Mouse (Mus musculus) adrenal gland, adult 10 weeks (tissue): ENCODE data around the gene Kel. TPM values are rescaled to one million over a fixed set of nuclear protein-coding genes. Genes with fewer than 3 reads are reported as not detected.

Experiments used
- polyA plus RNA-seq: library from polyadenylated mRNA; stranded (reverse); fragments of 350-450 nt; fragmentation: Illumina TruSeq; extraction: RNeasy Lipid Tissue Mini Kit (QIAGEN cat#74804); gene quantifications from one replicate; pipeline ENCODE4 v1.2.3, GENCODE M21; 2014; ENCODE audit warnings: low read depth, low replicate concordance

The Kel gene
- polyA plus RNA-seq: not detected

DNA sequence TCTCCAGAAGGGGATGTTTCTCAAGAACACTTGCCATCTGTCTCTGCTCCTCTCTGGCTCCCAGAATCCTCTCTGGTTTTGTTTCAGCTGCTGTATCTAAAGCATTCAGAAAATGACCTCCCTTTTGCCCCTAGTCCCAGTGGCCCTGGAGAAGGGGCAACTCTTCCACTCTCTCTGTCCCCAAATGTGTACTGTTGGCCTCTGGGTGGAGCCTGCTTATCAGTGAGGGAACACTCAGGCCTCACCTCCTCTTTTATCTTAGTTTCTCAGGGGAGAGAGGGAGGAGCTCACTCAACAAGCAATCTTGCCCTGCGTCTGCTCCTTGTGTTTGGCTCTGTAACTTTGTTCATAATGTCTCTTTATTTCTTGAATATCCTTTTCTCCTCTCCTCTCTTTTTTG is at the start of gene Kel:
TSS of gene Kel (minus strand) at position 217 of the 400 bp plus-strand sequence.

DNA sequence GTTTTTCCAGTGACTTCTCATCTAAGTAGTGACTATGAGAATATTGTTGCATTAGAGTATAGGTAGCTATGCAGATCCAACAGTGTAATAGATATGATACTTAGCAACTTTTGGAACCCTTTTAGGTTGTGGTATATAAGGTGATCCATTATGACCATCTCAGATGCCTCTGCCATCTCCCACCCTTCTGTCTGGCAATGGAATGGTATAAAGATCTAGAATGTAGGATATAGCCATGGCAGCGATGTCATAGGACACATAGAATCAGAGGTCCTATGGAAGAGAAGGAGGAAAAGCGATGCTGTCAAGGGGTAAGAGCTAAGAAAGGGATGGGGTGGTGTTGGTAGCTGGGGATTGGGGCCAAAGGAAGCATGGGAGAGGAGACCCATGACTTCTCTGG is 20.0 kb downstream of the Kel start, which contains the start of gene Llcfc1:
TSS of gene Llcfc1 (plus strand) at position 301 of the 400 bp plus-strand sequence.

DNA sequence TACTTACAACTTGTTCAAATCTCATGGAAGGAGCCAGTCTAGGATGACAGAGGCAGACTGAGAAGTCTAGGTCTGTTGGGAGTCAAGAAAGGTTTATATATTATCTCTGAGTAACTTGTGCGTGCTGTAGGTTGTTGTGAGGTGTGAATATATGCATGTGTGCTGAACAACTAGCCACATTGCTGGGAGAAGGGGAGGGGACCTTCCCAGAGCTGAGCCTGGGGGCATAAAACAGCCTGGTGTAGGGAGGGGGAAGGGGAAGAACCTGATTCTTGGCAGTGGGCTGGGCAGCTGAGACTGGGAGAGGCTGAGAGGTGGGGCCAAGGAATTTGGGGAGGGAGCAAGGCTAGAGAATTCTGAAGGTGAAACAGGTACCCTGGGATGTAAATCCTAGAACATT is 23.5 kb downstream of the Kel start, which contains the start of gene Trpv5:
TSS of gene Trpv5 (minus strand) at position 101 of the 400 bp plus-strand sequence.

Other genes starting within 250 kb of the Kel start
- gene Prss1, start 245.4 kb downstream of the Kel start, polyA plus RNA-seq: not detected
- 1.1 TPM for gene Prss2, start 182.6 kb downstream of the Kel start, polyA plus RNA-seq
- gene Ephb6, start 98.9 kb downstream of the Kel start, polyA plus RNA-seq: 0.23 TPM
- gene Trpv6, start 67.9 kb downstream of the Kel start, polyA plus RNA-seq: not detected
- not detected for gene Trpv5, start 23.6 kb downstream of the Kel start, polyA plus RNA-seq
- not detected for gene Llcfc1, start 19.9 kb downstream of the Kel start, polyA plus RNA-seq
- not detected for gene Olfr459, start 70.8 kb upstream of the Kel start, polyA plus RNA-seq
- not detected for gene Pip, start 143.2 kb upstream of the Kel start, polyA plus RNA-seq
- gene Sval2, start 148.7 kb upstream of the Kel start, polyA plus RNA-seq: not detected
- gene Sval1, start 247.3 kb upstream of the Kel start, polyA plus RNA-seq: not detected